Mouse (Mus musculus) left cerebral cortex, adult 11 months (tissue): ENCODE results near the gene Gjd2.

Experiments
- DNase-seq: peaks from one replicate; pipeline ENCODE4 v3.0.0; 2022; ENCODE audit warnings: low spot score

The Gjd2 gene

DNA sequence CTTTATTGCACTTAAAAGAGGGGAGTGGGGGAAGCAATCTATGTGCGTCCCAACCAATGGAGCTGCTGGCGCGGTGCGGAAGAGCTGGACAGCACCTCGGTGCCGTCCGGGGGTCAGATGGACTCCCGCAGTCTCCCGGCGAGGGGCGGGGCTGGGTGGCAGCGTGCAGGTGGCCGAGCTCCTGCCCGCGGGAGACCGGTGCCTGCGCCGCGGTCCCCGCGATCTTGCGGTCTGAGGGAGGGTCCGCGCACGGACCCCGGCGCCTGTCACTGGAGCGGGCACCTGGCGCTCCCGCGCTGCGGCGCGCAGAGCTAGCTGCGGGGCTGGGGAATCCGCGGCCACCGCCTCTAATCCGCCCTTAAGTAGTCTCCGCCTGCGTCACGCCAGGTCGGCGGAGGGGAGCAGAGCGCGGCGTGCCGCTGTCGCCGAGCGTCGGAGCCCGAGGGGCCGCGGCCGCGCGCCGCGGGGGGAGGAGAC lies at the start of gene Gjd2:
Gene Gjd2, minus strand, starts transcription at position 325 of the 477 bp plus-strand sequence.
- no peak for DNase-seq

DNA sequence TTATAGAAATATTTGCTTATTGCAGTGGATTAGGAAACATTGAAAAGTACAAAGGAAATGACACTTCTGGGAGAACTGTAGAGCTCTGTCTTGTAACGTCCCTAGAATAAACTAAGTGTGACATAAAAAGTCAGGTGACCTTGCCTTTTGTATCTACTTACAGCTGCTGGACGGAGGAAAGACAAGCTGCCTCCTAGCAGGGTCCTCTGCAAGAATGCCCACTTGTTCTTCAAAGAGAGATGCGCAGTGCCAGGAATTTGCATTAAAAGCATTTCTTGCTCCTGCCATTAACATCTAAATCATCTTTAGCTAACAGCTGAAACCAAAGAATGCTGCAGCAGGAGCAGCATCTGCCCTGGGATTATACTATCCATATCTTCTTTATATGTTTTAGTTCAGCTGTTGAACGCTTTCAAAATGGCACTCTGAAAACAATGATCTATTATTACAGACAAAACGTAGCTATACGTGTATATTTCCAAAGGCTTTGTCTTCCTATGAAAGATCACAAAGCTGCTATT lies 46.7 kb upstream of the Gjd2 start:
- no peak for DNase-seq

- no peak for DNase-seq
Observed at GRCm38 (mm10) chr2:114059608-114060007, 46.2 kb upstream of the Gjd2 start.

- no peak for DNase-seq
Observed at GRCm38 (mm10) chr2:114058226-114058796, 44.9 kb upstream of the Gjd2 start.

DNA sequence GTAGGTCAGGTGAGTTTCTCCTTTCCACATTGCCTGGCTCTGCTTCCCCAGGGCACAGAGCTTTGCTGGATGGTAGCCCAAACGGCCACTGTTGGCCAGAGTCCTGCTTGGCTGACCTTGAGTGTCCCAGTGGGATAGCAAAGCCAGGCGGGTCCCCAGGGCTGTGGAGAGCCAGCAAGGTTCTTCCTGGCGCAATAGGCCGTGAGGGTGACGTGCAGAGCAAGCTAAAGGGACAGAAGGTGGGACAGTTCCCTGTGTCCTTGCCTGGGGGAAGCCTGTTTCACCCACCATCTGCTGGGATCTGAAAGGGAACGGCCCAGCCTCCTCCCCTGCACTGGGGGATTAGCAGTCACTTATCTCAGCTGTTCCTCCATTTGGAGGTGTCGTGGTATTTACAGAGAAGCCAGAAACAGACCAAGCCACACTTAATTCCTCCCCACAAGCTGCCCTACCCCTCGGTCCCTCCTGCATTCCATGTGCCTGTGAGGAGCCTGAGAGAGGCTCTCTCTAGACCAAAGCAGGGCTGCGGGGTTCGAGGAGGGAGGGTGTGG lies 44.0 kb upstream of the Gjd2 start:
- no peak for DNase-seq

GRCm38 (mm10) chr2:114054129-114054528 lies 40.7 kb upstream of the Gjd2 start:
- DNase-seq: no peak

DNA sequence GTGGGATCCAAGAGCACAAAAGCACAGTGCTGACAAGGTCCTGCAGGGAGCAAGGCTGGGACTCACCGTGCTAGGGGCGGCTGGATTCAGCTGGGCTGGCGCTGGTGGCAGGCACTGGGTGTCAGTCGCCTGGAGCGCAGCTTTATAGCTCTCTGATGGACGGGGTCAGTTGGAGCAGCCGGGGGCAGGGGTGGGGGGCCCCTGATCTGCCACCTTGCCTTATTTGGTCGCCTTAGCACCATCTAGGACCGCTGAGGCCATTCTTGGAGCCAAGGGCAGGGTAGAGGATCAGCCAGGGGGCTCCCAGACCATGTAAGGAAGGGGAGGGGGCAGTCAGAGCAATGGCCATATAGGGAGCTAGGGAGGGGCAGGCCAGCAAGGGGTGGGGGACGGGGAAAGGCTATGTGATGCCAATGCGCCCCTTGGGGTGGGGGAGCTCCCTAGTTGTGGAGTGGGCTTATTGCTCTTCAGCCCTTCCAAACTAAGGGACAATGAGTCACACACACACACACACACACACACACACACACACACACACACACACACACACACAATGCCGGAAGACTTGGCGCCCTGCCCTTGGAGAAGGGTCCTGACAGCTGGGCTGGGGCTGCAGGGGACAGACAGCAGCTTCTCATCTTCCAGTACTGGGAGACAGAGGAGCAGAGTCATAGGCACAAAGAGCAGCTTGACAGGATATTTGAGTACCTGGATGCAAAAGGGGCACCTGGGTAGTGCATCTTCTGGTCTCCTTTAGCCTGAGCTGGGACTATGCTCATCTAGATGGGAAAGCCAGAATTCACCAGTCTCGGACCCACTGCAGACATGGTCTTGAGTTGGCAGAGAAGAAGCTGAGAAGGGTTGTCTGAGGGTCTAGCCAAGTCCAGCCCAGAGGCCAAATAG lies 39.5 kb upstream of the Gjd2 start, which contains the start of gene Actc1:
Gene Actc1, minus strand, starts transcription at position 853 of the 903 bp plus-strand sequence.
- no peak for DNase-seq

GRCm38 (mm10) chr2:114051871-114052241 lies 38.4 kb upstream of the Gjd2 start:
- DNase-seq: no peak

DNA sequence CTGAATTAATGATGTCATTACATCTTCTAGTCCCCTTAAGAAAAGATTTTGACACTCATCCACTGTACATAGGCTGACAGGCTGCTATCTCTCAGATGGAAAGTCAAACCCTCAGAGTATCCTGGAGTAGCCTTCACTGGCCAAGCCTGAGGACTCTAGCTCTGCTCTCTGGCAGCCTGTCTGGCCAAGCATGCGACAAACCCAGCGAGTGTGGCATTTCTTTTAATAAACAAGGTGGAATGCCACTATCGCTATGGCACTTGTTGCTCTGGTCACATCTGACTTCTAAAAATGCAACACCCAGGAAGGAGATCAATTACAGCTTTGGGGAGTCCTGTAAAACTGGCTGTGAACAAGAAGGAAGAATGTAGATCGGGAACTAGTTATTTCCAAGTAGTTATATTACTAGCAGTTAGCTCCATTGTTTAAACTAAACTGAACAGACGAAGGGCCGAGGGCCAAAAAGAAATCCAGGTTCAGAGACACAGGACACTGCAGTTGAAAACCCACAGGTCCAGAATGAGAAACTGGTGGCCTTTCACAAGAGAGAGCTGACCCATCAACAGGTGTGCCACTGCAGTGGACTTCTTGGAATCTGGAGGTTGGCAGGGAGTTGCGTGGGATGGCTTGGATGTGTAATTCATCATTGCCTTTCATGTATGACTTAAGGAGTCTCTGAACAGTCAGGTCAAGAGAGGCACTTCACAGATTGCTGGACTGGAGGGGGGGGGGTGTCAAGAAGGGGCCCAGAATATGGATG lies 37.9 kb upstream of the Gjd2 start:
- no peak for DNase-seq

DNA sequence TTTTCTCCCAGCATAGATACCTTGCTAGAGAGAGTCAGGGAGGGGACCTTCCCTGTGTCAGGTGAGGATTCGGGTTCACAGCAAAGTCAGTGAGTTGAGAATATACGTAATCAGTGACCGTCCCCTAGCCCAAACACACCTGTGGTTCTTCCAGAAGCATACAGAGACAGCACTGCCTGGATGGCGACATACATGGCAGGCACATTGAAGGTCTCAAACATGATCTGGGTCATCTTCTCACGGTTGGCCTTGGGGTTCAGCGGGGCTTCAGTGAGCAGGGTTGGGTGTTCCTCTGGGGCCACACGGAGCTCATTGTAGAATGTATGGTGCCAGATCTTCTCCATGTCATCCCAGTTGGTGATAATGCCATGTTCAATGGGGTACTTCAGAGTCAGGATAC lies 36.7 kb upstream of the Gjd2 start:
- no peak for DNase-seq

DNA sequence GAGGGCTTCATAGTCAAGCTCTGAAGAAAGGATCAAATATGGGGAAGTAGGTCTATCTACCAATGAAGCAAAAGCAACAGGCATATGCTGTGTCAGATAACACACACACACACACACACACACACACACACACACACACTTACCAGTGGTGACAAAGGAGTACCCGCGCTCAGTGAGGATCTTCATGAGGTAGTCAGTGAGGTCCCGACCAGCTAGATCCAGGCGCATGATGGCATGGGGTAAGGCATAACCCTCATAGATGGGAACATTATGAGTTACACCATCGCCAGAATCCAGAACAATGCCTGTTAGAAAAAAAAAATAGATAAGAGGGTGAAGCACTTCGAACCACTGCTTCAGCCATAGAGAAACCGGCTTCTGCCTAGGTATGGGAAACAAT lies 36.0 kb upstream of the Gjd2 start:
- DNase-seq: no peak

DNA sequence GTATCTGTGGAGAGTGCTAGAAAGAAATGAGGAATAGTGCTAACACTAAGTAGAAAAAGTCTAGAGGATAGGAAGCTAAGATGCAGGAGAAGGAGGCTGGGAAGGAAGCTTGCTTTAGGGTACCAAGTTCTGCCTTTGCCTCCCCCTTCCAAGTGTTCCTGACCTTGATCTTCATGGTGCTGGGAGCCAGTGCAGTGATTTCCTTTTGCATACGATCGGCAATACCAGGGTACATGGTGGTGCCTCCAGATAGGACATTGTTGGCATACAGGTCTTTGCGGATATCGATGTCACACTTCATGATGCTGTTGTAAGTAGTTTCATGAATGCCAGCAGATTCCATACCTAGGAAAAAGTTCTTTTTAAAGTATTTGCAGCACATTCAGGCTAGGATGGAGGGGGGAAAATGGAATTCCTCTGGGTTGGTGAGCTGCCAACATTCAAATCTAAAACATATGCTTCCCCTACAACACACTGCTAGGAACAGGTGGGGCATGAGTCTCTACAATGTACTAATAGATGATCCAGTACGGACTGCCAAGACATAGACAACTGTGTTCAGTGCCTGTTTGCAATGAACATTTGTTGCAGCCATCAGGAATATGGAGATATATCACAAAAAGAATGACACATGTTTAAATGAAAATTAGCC lies 34.7 kb upstream of the Gjd2 start:
- no peak for DNase-seq

GRCm38 (mm10) chr2:114046151-114046664 lies 32.8 kb upstream of the Gjd2 start:
- DNase-seq: no peak

DNA sequence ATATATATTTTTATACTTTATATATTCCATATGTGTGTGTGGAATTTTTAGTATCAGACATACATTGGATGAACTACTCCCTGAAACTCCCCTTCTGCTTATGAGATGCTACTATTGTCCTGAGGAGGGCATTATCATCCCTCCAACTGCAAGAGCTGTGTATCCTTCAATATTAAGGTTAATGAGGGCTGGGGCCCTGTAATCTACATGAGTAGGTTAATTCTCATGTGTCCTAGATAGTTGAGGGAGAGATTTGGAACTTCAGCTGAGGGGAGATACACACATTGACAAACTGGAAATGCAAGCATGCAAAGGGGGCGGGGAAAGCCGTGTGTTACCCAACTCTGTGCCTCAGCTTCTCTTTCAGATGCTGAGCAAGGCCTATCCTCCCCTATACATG lies 24.5 kb upstream of the Gjd2 start:
- no peak for DNase-seq

GRCm38 (mm10) chr2:114032259-114032658 lies 18.8 kb upstream of the Gjd2 start:
- no peak for DNase-seq

- no peak for DNase-seq
Observed at GRCm38 (mm10) chr2:114023383-114023782, 10.0 kb upstream of the Gjd2 start.

DNA sequence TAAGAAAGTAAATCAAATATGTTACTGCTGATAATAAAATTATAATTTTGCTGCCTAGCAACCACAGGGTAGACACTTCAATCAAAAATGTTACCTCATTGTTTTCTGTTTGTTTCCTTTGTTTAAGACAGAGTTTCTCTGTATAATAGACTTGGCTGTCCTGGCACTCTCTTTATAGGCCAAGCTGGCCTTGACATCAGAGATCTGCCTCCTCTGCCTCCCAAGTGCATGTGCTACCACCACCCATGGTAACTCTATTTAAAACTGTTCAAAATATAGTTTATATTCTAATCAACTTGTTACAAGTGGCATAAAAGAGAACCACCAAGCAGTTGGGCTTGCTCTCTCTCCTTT lies 6.8 kb upstream of the Gjd2 start:
- no peak for DNase-seq

- DNase-seq: no peak
Observed at GRCm38 (mm10) chr2:114019474-114020209, 6.2 kb upstream of the Gjd2 start.

DNA sequence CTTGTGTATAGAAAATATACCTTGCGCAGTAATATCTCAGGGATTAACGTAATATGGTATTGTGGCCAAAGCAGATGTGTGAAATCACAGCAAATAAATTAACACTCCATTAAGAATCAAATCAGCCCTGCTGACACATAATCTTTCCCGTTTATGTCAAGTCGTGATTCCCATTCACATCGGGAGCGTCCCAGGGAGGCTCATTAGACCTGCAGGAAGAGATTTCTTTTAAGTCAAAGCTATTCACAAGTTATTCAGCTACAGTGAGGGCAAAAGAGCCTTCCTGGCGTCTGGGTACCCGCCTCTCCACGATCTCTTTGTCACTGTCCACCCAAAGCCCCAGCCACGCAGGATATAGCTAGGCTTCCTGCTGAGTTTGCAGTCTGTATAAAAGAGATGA lies 4.7 kb upstream of the Gjd2 start:
- DNase-seq: no peak

- DNase-seq: no peak
Observed at GRCm38 (mm10) chr2:114014839-114015238, 1.4 kb upstream of the Gjd2 start.

DNA sequence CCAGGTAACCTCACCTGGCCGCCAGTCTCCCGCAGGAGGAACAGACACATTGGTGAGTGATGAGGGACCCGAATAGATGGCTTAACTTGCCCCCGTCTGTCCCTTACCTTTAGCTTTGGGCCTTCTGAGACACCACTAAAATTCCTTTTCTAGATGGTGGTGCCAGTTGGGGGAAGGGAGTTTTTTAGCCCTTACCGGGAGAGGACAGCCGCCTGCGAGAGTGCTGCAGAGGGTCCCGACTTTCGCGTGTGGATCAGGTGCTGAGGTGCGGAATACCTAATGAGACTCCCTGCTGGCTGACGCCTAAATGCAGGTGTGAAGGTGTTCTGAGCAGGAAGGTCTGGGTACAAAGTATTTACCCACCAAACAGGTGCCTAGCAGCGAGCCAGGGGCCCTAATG lies 427 bp upstream of the Gjd2 start:
- DNase-seq: no peak
